Mouse (Mus musculus): ENCODE measurements around the gene Rps15. TPM values are rescaled to one million over a fixed set of nuclear protein-coding genes. Genes with fewer than 3 reads are reported as not detected.

The Rps15 gene
- polyA plus RNA-seq, 1 experiment from 2014 or later, result 836 TPM

Small RNAs within 50 kb of the gene (microRNA-seq; reads per million reads assigned to microRNA genes)
- 2.9 reads per million, percentile 3 among the genes with 10 or more reads in this experiment for gene Mir6911

Other genes starting within 250 kb of the Rps15 start
- gene Gpx4, start 245.3 kb upstream of the Rps15 start, polyA plus RNA-seq (2015; fragmentation: Nextera tagmentation; extraction: Ambion mirVana), result 677 TPM in 2 replicates
- 9.2 and 9.9 TPM in 2 replicates for gene Sbno2, start 186.9 kb upstream of the Rps15 start, polyA plus RNA-seq (2015; fragmentation: Nextera tagmentation; extraction: Ambion mirVana)
- 16.2 and 18.3 TPM in 2 replicates for gene Stk11, start 176.7 kb upstream of the Rps15 start, polyA plus RNA-seq (2015; fragmentation: Nextera tagmentation; extraction: Ambion mirVana)
- gene Atp5d, start 153.8 kb upstream of the Rps15 start, polyA plus RNA-seq (2015; fragmentation: Nextera tagmentation; extraction: Ambion mirVana), result 358 and 362 TPM in 2 replicates
- 0.54 and 0.69 TPM in 2 replicates for gene Cbarp, start 151.6 kb upstream of the Rps15 start, polyA plus RNA-seq (2015; fragmentation: Nextera tagmentation; extraction: Ambion mirVana)
- gene Midn, start 144.2 kb upstream of the Rps15 start, polyA plus RNA-seq (2015; fragmentation: Nextera tagmentation; extraction: Ambion mirVana), result 3.0 and 3.3 TPM in 2 replicates
- gene Cirbp, start 126.5 kb upstream of the Rps15 start, polyA plus RNA-seq (2015; fragmentation: Nextera tagmentation; extraction: Ambion mirVana), result 19.5 and 21.9 TPM in 2 replicates
- gene 1600002K03Rik, start 119.5 kb upstream of the Rps15 start, polyA plus RNA-seq (2015; fragmentation: Nextera tagmentation; extraction: Ambion mirVana), result 14.8 and 15.1 TPM in 2 replicates
- gene Efna2, start 113.0 kb upstream of the Rps15 start, polyA plus RNA-seq (2015; fragmentation: Nextera tagmentation; extraction: Ambion mirVana), result 0.98 and 1.1 TPM in 2 replicates
- 26.1 and 26.5 TPM in 2 replicates for gene Mum1, start 66.0 kb upstream of the Rps15 start, polyA plus RNA-seq (2015; fragmentation: Nextera tagmentation; extraction: Ambion mirVana)
- gene Ndufs7, start 43.3 kb upstream of the Rps15 start, polyA plus RNA-seq (2015; fragmentation: Nextera tagmentation; extraction: Ambion mirVana), result 241 and 294 TPM in 2 replicates
- 53.5 and 57.2 TPM in 2 replicates for gene Gamt, start 31.4 kb upstream of the Rps15 start, polyA plus RNA-seq (2015; fragmentation: Nextera tagmentation; extraction: Ambion mirVana)
- gene Dazap1, start 31.0 kb upstream of the Rps15 start, polyA plus RNA-seq (2015; fragmentation: Nextera tagmentation; extraction: Ambion mirVana), result 33.5 and 34.7 TPM in 2 replicates
- gene Apc2, start 3.5 kb downstream of the Rps15 start, polyA plus RNA-seq (2015; fragmentation: Nextera tagmentation; extraction: Ambion mirVana), result 0.13 and 0.24 TPM in 2 replicates
- 42.3 and 43.7 TPM in 2 replicates for gene 2310011J03Rik, start 28.1 kb downstream of the Rps15 start, polyA plus RNA-seq (2015; fragmentation: Nextera tagmentation; extraction: Ambion mirVana)
- 5.3 TPM in 2 replicates for gene Pcsk4, start 37.0 kb downstream of the Rps15 start, polyA plus RNA-seq (2015; fragmentation: Nextera tagmentation; extraction: Ambion mirVana)
- 50.9 and 65.0 TPM in 2 replicates for gene Reep6, start 37.5 kb downstream of the Rps15 start, polyA plus RNA-seq (2015; fragmentation: Nextera tagmentation; extraction: Ambion mirVana)
- 1.8 and 2.5 TPM in 2 replicates for gene Adamtsl5, start 56.0 kb downstream of the Rps15 start, polyA plus RNA-seq (2015; fragmentation: Nextera tagmentation; extraction: Ambion mirVana)
- gene Plk5, start 64.0 kb downstream of the Rps15 start, polyA plus RNA-seq (2015; fragmentation: Nextera tagmentation; extraction: Ambion mirVana), result 0.12 TPM in 1 of 2 replicates, not detected in the other
- gene Mex3d, start 95.2 kb downstream of the Rps15 start, polyA plus RNA-seq (2015; fragmentation: Nextera tagmentation; extraction: Ambion mirVana), result 1.0 and 1.1 TPM in 2 replicates
- 81.2 and 87.4 TPM in 2 replicates for gene Mbd3, start 107.1 kb downstream of the Rps15 start, polyA plus RNA-seq (2015; fragmentation: Nextera tagmentation; extraction: Ambion mirVana)
- gene Uqcr11, start 114.4 kb downstream of the Rps15 start, polyA plus RNA-seq (2015; fragmentation: Nextera tagmentation; extraction: Ambion mirVana), result 474 and 603 TPM in 2 replicates
- 55.2 and 56.2 TPM in 2 replicates for gene Tcf3, start 141.2 kb downstream of the Rps15 start, polyA plus RNA-seq (2015; fragmentation: Nextera tagmentation; extraction: Ambion mirVana)
- gene Onecut3, start 202.4 kb downstream of the Rps15 start, polyA plus RNA-seq (2015; fragmentation: Nextera tagmentation; extraction: Ambion mirVana), result 0.02 TPM in 1 of 2 replicates, not detected in the other
- gene Atp8b3, start 246.7 kb downstream of the Rps15 start, polyA plus RNA-seq (2015; fragmentation: Nextera tagmentation; extraction: Ambion mirVana), result 0.02 and 0.03 TPM in 2 replicates

Measured in liver, embryonic 13.5 days (tissue).